Mouse (Mus musculus) brain, adult 2 months (tissue): ENCODE results near the gene Slc16a6.

Source experiments
- DNase-seq: peaks from one replicate; pipeline ENCODE4 v3.0.0; 2011; ENCODE audit warnings: low read depth, low spot score

Gene Slc16a6

DNA sequence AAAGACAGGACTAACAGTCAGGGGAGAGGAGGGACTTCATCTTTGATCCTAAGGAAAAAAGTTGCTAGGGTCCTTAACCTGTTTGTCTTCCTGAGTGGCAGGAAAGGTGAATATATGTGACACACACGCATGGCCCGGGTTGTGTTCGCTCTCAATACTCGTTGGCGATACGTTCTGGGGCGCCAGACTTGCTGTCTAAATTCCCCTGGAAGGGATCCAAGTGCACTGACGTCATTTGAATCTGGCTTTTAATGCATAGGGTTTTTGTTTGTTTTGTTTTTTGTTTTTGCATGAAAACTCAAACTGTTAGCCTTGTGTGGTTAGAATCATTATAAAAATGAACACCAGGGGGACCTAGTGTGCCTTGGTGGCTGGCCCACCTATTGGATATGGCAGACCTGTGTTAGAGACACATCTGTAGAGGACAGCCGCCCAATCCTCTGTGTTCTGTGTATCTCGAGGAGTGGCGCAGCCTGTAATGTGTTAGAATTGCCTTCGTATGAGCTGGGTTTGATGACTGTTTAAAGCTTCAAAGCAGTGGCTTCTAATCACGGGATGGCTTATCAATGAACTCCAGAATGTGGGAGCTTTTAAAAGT, 27.9 kb downstream of the Slc16a6 start:
- DNase-seq: peak; percentile 69

DNA sequence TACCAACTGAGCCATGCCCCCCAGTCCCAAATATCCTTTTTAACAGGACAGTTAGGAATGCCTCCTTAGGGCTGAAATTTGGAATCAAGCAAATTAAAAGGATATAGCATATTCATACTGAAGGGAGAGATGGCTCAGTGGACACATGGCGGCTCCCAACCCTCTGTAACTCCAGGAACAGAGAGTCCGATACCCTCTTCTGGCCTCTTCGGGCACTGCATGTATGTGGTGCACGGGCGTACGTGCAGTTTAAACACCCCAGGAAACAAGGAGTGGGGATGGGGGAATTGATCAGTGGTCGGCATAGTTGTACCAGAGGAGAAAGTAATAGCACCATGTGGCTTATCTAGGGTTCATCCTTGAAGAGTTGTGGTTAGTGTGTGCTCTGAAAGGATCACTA, 28.8 kb downstream of the Slc16a6 start:
- no peak for DNase-seq

DNA sequence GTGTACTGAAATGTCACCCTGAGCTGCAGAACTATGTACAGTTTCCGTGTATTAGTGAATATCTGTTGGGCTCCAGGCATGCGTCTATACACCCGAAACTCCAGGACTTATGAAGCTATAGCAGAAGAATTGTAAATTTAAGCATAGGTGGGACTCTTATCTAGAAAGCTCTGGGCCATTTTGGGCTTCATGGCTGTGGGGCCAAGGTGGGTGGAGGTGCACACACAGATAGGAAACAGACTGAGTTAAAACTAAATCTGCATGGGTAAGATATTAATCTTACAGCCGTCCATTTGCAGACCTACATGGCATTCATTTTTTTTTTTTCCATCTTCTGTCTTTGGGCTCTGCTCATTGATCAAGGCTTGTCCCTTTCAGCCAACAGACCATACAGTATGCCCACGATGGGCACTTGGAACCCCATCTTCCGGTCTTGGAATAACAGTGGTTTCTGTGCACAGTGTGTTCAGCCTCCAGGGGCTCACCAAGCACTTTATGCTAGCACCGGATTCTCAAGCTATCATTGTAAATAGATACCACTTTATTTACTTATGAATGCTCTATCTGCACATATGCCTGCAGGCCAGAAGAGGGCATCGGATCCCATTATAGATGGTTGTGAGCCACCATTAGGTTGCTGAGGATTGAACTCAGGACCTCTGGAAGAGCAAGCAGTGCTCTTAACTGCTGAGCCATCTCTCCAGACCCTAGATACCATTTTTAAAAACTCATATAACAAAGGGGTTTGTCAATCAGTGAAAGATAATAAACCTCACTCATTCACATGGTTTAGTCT, 29.7 kb downstream of the Slc16a6 start:
- DNase-seq: no peak

DNA sequence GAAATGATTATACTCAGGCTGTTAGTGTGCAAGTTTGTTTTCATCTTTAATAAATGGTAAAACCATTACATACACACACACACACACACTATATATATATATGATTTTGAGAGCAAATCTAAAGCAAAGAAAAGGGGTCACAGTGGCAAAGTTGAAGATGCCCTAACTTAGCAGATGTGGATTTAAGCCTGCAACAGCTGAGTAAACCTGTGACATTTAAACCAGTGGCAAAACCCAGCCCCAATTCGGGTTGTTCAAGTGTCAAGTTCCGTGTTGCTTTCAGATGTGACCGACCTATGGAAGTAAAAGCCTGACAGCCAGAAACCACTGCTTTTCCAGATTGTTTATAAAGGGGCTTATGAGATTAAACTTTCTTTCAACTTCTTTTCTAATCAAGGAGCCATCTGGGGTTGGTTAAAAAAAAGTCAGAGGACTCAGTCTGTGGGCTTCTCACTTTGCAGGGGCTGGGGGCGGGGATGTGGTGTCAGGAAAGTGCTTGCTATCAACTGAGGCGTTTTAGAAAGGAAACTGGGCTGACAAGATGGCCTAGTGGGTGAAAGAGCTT, 31.1 kb downstream of the Slc16a6 start:
- DNase-seq: no peak

DNA sequence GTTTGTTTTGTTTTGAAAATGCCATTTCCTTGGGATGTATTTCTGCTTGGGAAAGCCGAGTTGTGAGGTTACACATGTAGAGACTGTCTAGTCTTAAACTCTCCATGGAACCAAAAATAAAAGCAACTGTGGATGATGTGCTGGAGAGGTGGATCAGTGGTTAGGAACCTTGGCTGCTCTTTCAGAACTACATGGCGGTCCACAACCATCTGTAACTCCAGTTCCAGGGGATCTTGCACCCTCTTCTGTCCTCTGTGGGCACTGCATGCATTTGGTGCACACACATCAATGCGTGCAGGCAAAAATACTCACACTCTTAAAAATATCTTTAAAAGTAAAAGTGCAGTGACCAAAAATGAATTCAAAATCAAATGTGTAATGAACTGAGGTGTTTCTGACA, 32.3 kb downstream of the Slc16a6 start:
- peak; percentile 54 for DNase-seq

DNA sequence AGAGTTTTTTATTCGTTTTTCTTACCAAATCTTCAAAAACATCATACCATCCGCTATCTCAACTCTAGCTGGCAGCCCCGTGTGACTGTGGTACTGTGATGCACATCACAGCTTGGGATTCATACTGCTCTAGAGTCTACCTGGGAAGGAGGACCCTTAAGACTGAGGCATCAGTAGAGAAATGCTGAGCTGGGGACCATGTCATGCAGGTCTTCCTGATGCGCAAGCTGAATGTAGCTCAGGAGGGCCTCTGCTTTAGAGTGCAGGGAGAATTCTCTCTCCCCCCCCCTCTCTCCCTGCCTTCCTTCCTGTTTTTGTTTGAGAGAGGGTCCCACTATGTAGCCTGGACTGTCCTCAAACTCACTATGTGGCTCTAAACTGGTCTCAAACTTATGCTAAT, 32.8 kb downstream of the Slc16a6 start:
- no peak for DNase-seq

DNA sequence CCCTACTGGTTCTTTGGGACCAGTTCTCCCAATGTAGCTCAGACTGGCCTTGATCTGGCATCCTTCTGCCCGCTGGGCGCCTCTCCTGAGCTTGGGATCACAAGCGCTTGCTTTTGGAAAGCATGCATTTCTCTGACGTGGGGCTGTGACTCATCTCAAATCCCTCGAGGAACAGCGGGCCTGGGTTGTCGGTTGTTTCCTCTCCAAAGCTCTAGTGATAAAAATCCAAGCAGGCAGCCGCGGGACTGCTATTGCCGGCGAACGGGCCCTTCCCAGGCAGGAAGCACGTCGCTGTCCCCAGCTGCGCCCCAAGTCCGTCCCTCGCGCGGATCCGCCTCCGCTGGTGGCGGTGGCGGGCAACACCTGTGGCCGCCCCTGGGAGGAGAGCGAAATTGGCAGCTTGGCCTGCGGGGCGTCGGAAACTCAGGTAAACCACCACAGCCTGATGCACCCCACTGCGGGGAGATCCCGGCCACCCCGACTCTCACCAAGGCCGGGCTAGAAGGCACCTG, 33.5 kb downstream of the Slc16a6 start:
- peak; percentile 90 for DNase-seq

DNA sequence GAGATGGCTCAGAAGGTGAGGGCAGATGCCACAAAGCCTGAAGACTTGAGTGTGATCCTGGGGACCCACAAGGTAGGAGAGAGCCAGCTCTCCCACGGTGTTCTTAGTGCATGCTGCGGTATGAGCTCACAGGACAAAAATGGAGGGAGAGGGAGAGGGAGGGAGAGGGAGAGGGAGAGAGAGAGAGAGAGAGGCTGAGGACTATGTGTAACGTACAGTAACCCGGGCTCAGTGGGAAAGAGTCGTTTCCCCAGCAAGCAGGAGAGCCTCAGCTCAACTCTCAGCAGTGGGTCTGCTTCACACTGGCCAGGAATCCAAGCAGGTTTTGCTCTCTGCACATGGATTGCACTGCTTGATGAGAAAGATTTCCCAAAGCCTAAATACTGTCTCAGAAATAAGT, 34.2 kb downstream of the Slc16a6 start:
- no peak for DNase-seq

DNA sequence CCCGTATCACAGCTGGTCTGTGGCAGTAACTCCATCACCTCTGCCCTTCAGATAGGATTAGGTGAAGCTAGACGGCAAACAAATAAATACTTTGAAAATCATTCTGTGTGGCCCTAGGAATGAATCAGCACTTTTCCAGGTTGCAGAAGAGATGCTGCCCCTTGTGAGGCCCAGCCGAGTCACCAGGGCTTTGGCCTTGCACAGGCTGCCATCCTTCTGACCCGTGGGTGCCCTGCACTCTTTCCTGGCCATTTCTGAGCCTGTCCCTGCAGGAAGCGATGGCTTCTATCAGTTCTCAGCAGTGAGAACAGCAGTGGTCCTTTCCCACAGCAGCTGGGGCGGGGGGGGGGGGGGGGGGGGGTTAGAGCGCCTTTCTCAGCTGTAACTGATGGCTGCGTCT, 36.5 kb downstream of the Slc16a6 start:
- DNase-seq: no peak

DNA sequence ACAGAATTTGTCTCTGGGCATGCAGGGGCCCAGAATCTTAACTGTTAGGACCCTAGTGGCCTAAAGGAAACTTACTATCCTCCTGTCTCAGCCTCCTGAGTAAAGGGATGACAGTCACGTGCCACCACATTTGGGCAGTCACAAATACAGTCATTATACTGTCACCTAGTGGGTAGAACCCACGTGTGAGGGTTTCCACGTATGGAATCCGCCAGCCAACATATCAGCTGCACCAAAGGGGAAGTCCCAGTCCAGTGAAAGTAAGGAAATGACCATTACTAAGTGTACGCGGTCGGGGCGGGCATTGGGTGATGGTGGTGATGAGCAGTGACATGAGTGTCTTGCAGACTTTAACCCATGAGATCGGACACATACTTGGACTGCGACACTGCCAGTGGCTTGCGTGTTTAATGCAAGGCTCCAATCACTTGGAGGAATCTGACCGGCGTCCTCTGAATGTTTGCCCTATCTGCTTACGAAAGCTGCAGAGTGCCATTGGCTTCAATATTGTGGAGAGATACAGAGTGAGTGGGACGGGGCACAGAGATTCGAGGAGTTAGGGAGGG, 39.1 kb downstream of the Slc16a6 start:
- DNase-seq: no peak

DNA sequence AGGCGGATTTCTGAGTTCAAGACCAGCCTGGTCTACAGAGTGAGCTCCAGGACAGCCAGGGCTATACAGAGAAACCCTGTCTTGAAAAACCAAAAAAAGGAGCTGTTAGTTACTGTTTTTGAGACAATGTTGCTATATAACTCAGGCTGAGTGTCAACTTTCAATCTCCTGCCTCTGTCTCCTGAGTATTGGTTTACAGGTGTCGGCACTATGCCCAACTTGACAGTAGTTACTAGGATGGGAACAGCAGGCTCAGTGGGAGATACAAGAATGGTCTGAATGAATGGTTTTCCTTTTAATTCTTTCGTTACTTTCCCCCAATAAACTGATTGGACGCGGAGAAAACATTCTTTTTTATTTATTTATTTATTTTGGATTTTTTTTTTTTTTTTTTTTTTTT, 46.0 kb downstream of the Slc16a6 start:
- DNase-seq: no peak

DNA sequence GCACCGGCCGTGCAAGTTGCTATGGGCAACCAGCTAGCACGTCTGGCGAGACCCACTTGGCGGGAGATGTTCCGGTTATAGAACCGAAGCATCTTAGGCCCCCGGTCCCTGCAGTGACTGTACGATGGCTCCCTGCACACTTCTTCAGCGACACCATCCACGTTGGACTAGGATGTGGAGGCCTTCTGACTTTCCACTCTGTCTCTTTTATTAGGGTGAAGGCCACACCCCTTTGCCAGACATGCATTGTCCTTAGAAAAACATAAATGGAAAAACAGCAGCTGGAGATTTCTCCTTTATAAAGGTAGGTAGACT, 47.2 kb downstream of the Slc16a6 start:
- no peak for DNase-seq

DNA sequence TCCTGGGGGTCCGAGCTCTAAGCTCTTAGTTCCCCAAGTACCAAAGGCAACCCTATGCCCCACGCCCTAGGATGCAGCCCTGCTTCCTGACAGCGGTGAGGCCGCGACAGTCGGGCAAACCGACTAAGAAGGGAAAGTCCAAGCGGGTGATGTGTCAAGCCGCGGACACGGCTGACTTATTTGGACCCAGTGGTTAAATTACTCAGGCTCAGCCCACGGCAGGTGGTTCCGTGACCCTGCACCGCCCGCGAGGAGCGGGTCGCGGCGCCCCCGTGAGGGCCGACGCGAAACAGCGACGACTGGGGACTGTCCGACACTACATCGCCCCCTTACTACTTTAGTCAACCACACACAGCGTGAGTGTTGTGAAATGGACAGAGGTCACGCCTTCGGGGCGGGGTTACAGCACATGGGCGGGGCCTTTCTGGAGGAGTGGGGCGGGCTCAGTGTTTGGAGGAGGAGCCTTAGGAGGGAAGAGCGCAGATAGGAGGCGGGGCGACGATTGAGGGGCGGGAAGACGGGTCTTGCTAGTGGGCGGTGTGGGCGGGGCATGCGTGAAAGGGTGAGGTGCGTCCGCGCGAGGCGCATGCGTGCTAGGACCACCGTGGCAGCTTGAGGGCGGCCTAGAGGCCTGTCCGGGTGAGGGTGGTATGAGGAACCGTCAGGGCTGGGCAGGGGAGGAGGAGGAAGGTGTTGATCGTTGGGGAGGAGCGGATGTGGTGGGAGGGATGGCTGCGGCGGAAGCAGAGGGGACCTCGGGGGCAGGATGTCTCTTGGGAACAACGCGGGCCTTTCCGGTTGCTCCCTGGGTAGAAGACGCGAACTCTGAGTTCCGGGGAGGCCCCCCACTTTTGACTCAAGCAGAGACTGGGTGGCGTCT, 47.8 kb downstream of the Slc16a6 start, which contains the start of gene Amz2:
Amz2 (plus strand) TSS at position 555 of the 880 bp plus-strand sequence.
- DNase-seq: peak; percentile 100

DNA sequence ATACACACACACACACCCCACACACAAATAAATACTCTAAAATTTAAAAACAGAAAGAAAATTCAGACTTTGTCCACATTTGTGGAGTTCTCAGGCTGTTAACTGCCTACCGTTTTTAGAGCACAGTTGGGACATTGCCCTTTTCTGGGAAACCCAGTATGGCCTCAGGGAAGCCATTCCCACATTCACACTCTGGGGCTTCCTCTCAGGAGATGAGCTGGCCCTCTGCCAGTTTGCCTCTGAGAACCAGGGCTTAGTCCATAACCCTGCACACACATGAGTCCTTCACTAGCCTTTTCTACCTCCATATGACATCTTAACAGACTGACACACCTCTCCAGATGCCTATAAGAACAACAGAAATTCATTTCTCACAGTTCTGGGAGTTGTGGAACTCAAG, 50.1 kb downstream of the Slc16a6 start:
- no peak for DNase-seq

DNA sequence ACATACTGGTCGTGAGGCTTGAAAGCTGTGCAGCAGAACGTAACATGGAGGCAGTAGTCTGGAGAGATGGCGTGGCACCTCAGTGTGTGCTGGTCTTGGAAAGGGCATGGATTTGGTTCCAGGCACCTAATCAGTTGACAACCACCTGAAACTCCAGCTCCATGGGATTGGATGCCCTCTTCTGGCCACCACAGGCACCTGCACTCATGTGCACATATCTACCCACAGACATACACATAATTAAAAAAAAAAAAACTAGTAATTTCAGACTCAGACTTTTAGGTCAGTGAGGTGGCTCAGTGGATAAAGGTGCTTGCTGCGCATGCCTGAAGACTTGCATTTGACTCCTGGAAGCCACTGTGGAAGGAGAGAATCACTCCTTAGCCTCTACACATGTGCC, 51.1 kb downstream of the Slc16a6 start:
- DNase-seq: no peak

DNA sequence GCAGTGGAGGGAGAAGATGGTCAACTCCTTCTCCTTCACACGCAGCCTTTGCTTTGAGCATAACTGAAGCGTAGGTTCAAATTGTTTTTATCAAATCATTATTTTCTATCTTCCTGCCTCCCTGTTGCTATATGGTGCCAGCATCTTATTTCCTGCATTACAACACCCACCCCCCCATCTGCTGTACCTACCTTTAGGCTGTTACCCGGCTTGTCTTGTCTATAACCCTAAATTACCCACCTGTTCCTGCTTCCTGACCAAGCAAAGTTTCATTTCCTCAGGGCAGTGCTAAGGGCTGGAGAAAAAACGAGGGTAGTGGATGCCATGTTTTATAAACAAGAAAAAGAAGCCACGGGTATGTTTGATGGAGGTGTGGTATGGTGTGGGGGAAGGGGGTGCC, 52.2 kb downstream of the Slc16a6 start:
- no peak for DNase-seq

DNA sequence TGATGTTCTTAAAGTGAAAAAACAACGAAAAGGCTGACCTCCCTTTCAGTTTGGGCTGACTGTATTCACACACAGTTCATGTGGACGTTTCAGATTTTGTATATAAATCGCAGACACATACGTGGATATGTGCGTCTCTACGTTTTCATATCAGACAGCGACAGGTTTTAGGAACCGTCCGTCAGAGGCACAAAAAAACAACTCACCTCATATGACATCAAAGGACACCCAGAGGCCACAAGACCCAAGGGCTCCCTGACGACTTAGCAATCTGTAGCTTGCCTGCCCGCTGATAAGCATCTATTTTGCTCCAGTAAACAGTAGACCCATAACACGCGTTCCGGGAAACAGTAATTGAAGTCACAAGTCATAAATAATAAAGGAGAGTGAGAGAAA, 52.8 kb downstream of the Slc16a6 start:
- DNase-seq: no peak

DNA sequence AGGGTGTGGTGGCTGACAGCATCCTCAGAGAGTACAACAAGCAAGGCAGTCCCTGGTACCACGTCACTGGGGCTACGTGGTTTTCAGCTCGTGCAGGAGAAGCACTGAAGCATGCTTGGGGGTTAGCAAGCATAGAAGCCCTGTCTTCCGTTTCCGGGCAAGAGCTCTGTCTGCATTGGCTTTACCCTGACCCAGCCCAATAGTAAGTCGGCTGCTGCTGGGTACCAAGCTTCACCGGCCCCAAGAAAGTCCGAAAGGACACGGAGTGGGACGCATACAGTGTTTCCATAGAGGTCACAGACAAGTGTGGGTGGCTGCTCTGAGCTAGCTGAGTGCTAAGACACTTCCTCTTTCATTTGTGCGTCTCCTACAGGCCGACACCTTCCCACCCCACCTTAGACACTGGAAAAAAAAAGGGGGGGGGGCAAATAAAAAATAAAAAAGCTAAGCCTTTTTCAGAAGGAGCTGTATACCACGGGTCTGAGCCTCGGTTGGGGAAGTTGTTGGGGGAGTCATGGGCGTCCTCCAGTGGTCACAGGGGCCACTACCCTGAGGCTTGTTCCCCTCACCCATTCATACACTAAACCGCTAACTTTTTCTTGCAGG, 53.3 kb downstream of the Slc16a6 start:
- no peak for DNase-seq

DNA sequence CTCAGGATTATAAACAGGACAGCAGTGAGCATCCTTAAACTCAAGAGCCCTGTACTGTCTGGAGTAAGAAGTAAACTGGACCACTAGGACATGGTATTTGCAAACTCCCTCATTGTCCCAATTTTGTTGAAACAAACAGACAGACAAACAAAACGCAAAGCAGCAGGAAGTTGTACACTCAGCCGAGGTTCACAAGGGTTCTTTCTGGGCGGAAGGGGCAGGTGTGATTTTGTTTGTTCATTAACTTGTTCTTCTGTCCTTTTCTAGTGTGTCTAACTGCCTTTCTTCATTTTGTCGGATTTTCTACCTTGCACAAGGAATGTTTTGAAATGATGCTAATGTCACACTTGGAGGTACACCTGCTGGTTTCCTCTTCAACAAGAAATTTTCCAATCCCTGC, 53.9 kb downstream of the Slc16a6 start:
- no peak for DNase-seq

DNA sequence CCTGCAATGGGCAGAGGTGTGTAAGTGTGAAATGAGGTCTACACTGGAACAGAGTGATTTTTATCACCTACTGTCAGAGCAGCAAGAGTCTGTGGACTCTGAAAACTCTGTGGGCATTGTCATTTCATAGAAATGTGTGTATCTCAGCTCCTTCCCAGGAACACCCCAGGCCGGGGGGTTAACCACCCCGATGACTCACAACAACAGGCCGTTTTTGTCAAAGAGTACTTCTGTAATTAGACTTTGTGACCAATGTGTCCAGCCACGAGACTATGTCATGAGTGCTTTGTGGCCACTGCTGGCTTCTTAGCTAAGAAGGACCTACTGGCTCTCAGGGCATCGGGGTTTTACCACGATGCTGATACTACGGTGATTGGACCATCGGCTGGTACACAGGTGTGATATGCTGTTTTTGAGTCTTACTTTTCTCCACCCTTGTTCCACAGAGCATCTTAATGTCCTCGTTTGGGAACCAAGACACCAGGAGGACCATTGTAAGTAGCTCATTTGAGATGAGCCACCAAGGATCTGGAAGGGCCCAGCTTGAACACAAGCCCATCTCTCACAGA, 55.8 kb downstream of the Slc16a6 start:
- DNase-seq: no peak
